Mouse (Mus musculus): Measurements from ENCODE around the gene Wdr81. TPM values are rescaled to one million over a fixed set of nuclear protein-coding genes. Genes with fewer than 3 reads are reported as not detected.

The Wdr81 gene
- polyA plus RNA-seq, 1 experiment, result 52.1 TPM

DNA sequence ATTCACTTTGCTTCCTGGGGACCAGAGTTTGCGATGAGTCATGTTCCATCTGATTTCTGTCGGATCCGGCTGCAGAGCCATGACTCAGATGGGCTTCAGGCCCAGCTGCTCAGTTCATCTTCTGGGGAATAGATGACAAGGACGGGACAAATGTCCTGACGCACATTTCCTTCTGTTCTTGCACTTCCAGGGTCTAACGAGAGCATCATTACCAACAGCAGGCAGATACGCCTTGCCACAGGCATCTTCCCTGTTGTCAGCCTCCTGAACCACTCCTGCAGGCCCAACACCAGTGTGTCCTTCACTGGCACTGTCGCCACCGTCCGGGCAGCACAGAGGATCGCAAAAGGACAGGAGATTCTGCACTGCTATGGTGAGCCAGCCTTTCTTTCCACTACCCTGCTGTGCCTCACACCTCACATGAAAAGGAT is 55.1 kb downstream of the Wdr81 start:
- Histone ChIP-seq H3K4me3 (ENCODE audit: control insufficient read depth, insufficient read depth, low read length) (no peak overlapping the region), H3K27me3 (ENCODE audit: control insufficient read depth, insufficient read depth, low read length) (no peaks in the 10 kb centered on the region), H3K36me3 (ENCODE audit: control insufficient read depth, insufficient read depth, low read length) (no peaks in the 10 kb centered on the region; the same call in 1 of the 2 replicates), H3K27ac (ENCODE audit: control insufficient read depth, insufficient read depth, low read length) (no peak overlapping the region), H3K4me1 (replicated peaks; ENCODE audit: control insufficient read depth, insufficient read depth, low read length) (no peaks in the 10 kb centered on the region)
- TF ChIP-seq CTCF (IDR thresholded peaks at IDR 0.05; ENCODE audit: borderline replicate concordance, control insufficient read depth, extremely low read depth, insufficient read depth, low read length, poor library complexity), result no peak
- no peak for TF ChIP-seq POLR2A (IDR thresholded peaks at IDR 0.05; ENCODE audit: control insufficient read depth, extremely low read depth, insufficient read depth, low read length, poor library complexity)
- no peak for DNase-seq
- 96% methylated on average over 11 of the region's 11 CpGs for WGBS

DNA sequence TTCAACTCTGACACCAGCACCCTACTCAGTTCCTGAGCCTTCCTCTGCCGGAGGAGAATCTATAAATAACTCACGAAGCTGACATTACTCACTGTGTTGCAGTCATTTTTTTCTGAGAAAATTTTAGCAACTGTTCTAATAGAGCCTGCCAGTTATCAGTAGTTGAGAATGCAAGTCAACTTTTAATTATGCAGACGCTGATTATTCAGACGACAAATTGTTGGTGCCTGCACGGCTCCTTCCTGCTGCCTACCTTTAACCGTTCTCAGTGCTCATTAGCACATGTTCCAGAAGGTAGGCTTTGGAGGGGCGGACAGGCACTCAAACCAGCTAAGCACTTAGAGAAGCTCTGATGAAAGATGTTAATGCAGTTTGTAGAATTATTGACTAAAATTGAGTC is 57.1 kb downstream of the Wdr81 start:
- Histone ChIP-seq H3K27me3 (ENCODE audit: control insufficient read depth, insufficient read depth, low read length) (no peaks in the 10 kb centered on the region), H3K36me3 (ENCODE audit: control insufficient read depth, insufficient read depth, low read length) (no peaks in the 10 kb centered on the region; the same call in 1 of the 2 replicates), H3K4me3 (ENCODE audit: control insufficient read depth, insufficient read depth, low read length) (no peak overlapping the region), H3K27ac (ENCODE audit: control insufficient read depth, insufficient read depth, low read length) (no peak overlapping the region), H3K4me1 (replicated peaks; ENCODE audit: control insufficient read depth, insufficient read depth, low read length) (no peaks in the 10 kb centered on the region)
- DNase-seq, result no peak
- WGBS, result 92% methylated on average over 7 of the region's 7 CpGs
- no peak for TF ChIP-seq POLR2A (IDR thresholded peaks at IDR 0.05; ENCODE audit: control insufficient read depth, extremely low read depth, insufficient read depth, low read length, poor library complexity)
- TF ChIP-seq CTCF (IDR thresholded peaks at IDR 0.05; ENCODE audit: borderline replicate concordance, control insufficient read depth, extremely low read depth, insufficient read depth, low read length, poor library complexity), result no peak

DNA sequence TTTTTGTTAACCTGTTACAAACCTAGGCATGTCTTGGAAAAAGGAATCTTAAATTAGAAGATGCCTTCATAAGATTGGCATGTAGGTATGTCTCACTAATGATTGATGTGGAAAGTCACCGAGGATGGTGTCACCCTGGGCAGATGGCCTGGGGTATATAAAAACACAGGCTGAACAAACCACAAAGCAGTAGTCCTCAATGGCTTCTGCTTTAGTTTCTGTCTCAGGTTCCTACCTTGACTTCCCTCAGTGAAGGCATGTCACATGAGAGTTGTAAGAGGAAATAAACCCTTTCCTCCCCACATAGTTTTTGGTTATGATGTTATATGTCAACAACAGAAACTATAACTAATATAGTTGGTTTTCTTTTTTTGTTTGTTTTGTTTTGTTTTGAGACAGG is 58.9 kb downstream of the Wdr81 start:
- TF ChIP-seq CTCF (IDR thresholded peaks at IDR 0.05; ENCODE audit: borderline replicate concordance, control insufficient read depth, extremely low read depth, insufficient read depth, low read length, poor library complexity) (no peak), POLR2A (IDR thresholded peaks at IDR 0.05; ENCODE audit: control insufficient read depth, extremely low read depth, insufficient read depth, low read length, poor library complexity) (no peak)
- WGBS, result 11% methylated on average over 1 of the region's 1 CpGs
- H3K4me3 ChIP-seq (ENCODE audit: control insufficient read depth, insufficient read depth, low read length), result no peak overlapping the region
- no peaks in the 10 kb centered on the region; the same call in 1 of the 2 replicates for H3K36me3 ChIP-seq (ENCODE audit: control insufficient read depth, insufficient read depth, low read length)
- no peak for DNase-seq
- no peaks in the 10 kb centered on the region for H3K4me1 ChIP-seq (replicated peaks; ENCODE audit: control insufficient read depth, insufficient read depth, low read length)
- H3K27ac ChIP-seq (ENCODE audit: control insufficient read depth, insufficient read depth, low read length), result no peak overlapping the region
- no peaks in the 10 kb centered on the region for H3K27me3 ChIP-seq (ENCODE audit: control insufficient read depth, insufficient read depth, low read length)

Other genes with a start within 250 kb of the Wdr81 start
- 62.8 and 93.9 TPM in 2 replicates for gene Rpa1, start 106.4 kb downstream of the Wdr81 start, polyA plus RNA-seq (2012; rRNA removed)
- 5.6 and 7.8 TPM in 2 replicates for gene Smyd4, start 106.3 kb downstream of the Wdr81 start, polyA plus RNA-seq (2012; rRNA removed)
- gene Serpinf1, start 32.0 kb downstream of the Wdr81 start, polyA plus RNA-seq (2012; rRNA removed), result 43.4 and 46.7 TPM in 2 replicates
- gene Serpinf2, start 15.1 kb downstream of the Wdr81 start, polyA plus RNA-seq (2012; rRNA removed), result 1.4 and 3.1 TPM in 2 replicates
- 13.0 and 14.4 TPM in 2 replicates for gene Tlcd2, start 7.0 kb upstream of the Wdr81 start, polyA plus RNA-seq (2012; rRNA removed)
- gene Prpf8, start 32.1 kb upstream of the Wdr81 start, polyA plus RNA-seq (2012; rRNA removed), result 142 and 161 TPM in 2 replicates
- gene Rilp, start 55.4 kb upstream of the Wdr81 start, polyA plus RNA-seq (2012; rRNA removed), result 3.0 and 3.2 TPM in 2 replicates
- 4.7 and 4.8 TPM in 2 replicates for gene Scarf1, start 58.8 kb upstream of the Wdr81 start, polyA plus RNA-seq (2012; rRNA removed)
- 207 and 214 TPM in 2 replicates for gene Slc43a2, start 77.0 kb upstream of the Wdr81 start, polyA plus RNA-seq (2012; rRNA removed)
- 99.7 and 108 TPM in 2 replicates for gene Pitpna, start 133.4 kb upstream of the Wdr81 start, polyA plus RNA-seq (2012; rRNA removed)
- 149 and 164 TPM in 2 replicates for gene Inpp5k, start 176.3 kb upstream of the Wdr81 start, polyA plus RNA-seq (2012; rRNA removed)
- gene Myo1c, start 195.8 kb upstream of the Wdr81 start, polyA plus RNA-seq (2012; rRNA removed), result 78.0 and 90.2 TPM in 2 replicates
- gene Crk, start 224.5 kb upstream of the Wdr81 start, polyA plus RNA-seq (2012; rRNA removed), result 46.7 and 85.4 TPM in 2 replicates

Data from thymus, adult 2 months (tissue).